Mouse (Mus musculus): ENCODE results near the gene Ugp2.
A peak's percentile ranks its signal among the peaks of the same experiment; 100 is the strongest.

Gene Ugp2

GRCm38 (mm10) chr11:21371122-21371806 is at the start of gene Ugp2:
TSS of gene Ugp2 (minus strand) at chr11:21371201.
- DNase-seq (ENCODE audit: low read depth, low spot score): peak; percentile 96

GRCm38 (mm10) chr11:21414911-21415381 is 43.9 kb upstream of the Ugp2 start:
- no peak for DNase-seq (ENCODE audit: low read depth, low spot score)

GRCm38 (mm10) chr11:21406668-21407067 is 35.7 kb upstream of the Ugp2 start:
- DNase-seq (ENCODE audit: low read depth, low spot score): no peak

- no peak for DNase-seq (ENCODE audit: low read depth, low spot score)
Measured at GRCm38 (mm10) chr11:21406141-21406540, 35.1 kb upstream of the Ugp2 start.

- peak; percentile 4 for DNase-seq (ENCODE audit: low read depth, low spot score)
Measured at GRCm38 (mm10) chr11:21403877-21404276, 32.9 kb upstream of the Ugp2 start.

- no peak for DNase-seq (ENCODE audit: low read depth, low spot score)
Measured at GRCm38 (mm10) chr11:21402481-21403254, 31.7 kb upstream of the Ugp2 start.

- no peak for DNase-seq (ENCODE audit: low read depth, low spot score)
Measured at GRCm38 (mm10) chr11:21401248-21401647, 30.2 kb upstream of the Ugp2 start.

- no peak for DNase-seq (ENCODE audit: low read depth, low spot score)
Measured at GRCm38 (mm10) chr11:21399186-21399681, 28.2 kb upstream of the Ugp2 start.

- no peak for DNase-seq (ENCODE audit: low read depth, low spot score)
Measured at GRCm38 (mm10) chr11:21398464-21398863, 27.5 kb upstream of the Ugp2 start.

- no peak for DNase-seq (ENCODE audit: low read depth, low spot score)
Measured at GRCm38 (mm10) chr11:21386790-21387189, 15.8 kb upstream of the Ugp2 start.

GRCm38 (mm10) chr11:21374096-21374495 is 3.1 kb upstream of the Ugp2 start:
- DNase-seq (ENCODE audit: low read depth, low spot score): no peak

- peak; percentile 74 for DNase-seq (ENCODE audit: low read depth, low spot score)
Measured at GRCm38 (mm10) chr11:21370399-21371121, 441 bp downstream of the Ugp2 start.

GRCm38 (mm10) chr11:21369248-21370016 is 1.6 kb downstream of the Ugp2 start:
- DNase-seq (ENCODE audit: low read depth, low spot score): no peak

- DNase-seq (ENCODE audit: low read depth, low spot score): no peak
Measured at GRCm38 (mm10) chr11:21368466-21368865, 2.5 kb downstream of the Ugp2 start.

GRCm38 (mm10) chr11:21363144-21363940 is 7.7 kb downstream of the Ugp2 start:
- no peak for DNase-seq (ENCODE audit: low read depth, low spot score)

- no peak for DNase-seq (ENCODE audit: low read depth, low spot score)
Measured at GRCm38 (mm10) chr11:21351296-21351695, 19.7 kb downstream of the Ugp2 start.

- no peak for DNase-seq (ENCODE audit: low read depth, low spot score)
Measured at GRCm38 (mm10) chr11:21348890-21349289, 22.1 kb downstream of the Ugp2 start.

- DNase-seq (ENCODE audit: low read depth, low spot score): no peak
Measured at GRCm38 (mm10) chr11:21346020-21346419, 25.0 kb downstream of the Ugp2 start.

- DNase-seq (ENCODE audit: low read depth, low spot score): no peak
Measured at GRCm38 (mm10) chr11:21343490-21343889, 27.5 kb downstream of the Ugp2 start.

GRCm38 (mm10) chr11:21339088-21339487 is 31.9 kb downstream of the Ugp2 start:
- DNase-seq (ENCODE audit: low read depth, low spot score): no peak

Data from CD4-positive helper T cell, adult 2 months (primary cell).